Mouse (Mus musculus): ENCODE measurements at regions not wholly inside any gene's neighbourhood (a gene's known extent, or its start where the extent isn't known, plus 50 kb on each side); places are given as distances from the start of the nearest gene placed in this dataset.

DNA sequence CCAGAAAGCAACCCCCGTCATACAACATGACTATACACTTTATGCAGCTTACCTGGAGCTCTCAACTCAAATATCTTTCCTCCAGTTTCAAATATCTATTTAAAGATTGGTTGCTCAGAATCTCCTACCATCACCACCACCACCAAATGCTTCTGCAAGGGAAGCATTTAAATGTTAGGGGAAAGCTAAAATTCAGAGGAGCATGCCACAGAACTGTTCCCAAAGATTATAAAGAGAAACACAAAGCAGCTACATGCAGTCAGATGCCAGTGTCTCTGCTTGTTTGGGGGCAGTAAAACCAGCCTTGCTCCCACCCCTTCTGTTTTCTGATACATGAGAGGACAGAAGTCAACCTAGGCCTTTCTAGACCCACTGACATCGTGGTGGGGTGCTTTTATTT is 100.8 kb upstream of the Gm11238 start:
- no peak for TF ChIP-seq CTCF (conservative IDR thresholded peaks at IDR 0.05; ENCODE audit: low read length)
- TF ChIP-seq POU5F1 (IDR thresholded peaks at IDR 0.05; ENCODE audit: borderline replicate concordance, low read length), result no peak
- no peak for TF ChIP-seq NANOG (IDR thresholded peaks at IDR 0.05; ENCODE audit: borderline replicate concordance, low read length)
